Mouse (Mus musculus) intestine, embryonic 14.5 days (tissue): ENCODE data around the gene Cltrn. TPM values are rescaled to one million over a fixed set of nuclear protein-coding genes. Genes with fewer than 3 reads are reported as not detected.

Experiments
- ATAC-seq: fragments of 200-750 bp; cut with Nextera tagmentation; replicated peaks from 2 replicates; pipeline ENCODE4 v1.8.0; 2017; ENCODE audit warnings: low read depth, moderate number of reproducible peaks, moderate TSS enrichment, moderate library complexity; ENCODE audit not compliant: low FRiP score, low TSS enrichment
- DNase-seq: peaks from one replicate; pipeline ENCODE4 v3.0.0-alpha.2; 2018; ENCODE audit warnings: low spot score
- H3K27ac ChIP-seq: fragments of 300-500 bp; sonication (generic); 2 replicates; pipeline ENCODE4 v1.5.1; 2014; ENCODE audit warnings: low read depth, mild to moderate bottlenecking, control low read depth
- H3K27me3 ChIP-seq: fragments of 300-500 bp; sonication (generic); replicated peaks from 2 replicates; pipeline ENCODE4 v1.6.1; 2014; ENCODE audit warnings: low read length, control low read depth; ENCODE audit not compliant: control insufficient read depth, insufficient read depth
- H3K36me3 ChIP-seq: fragments of 300-500 bp; sonication (generic); 2 replicates; pipeline ENCODE4 v1.6.1; 2014; ENCODE audit warnings: low read length, control low read depth; ENCODE audit not compliant: control insufficient read depth, insufficient read depth
- H3K4me1 ChIP-seq: fragments of 300-500 bp; sonication (generic); replicated peaks from 2 replicates; pipeline ENCODE4 v1.6.1; 2014; ENCODE audit warnings: low read length, control low read depth, mixed read lengths; ENCODE audit not compliant: control insufficient read depth, insufficient read depth
- H3K4me2 ChIP-seq: fragments of 300-500 bp; sonication (generic); 2 replicates; pipeline ENCODE4 v1.6.1; 2014; ENCODE audit warnings: low read length
- H3K4me3 ChIP-seq: fragments of 300-500 bp; sonication (generic); 2 replicates; pipeline ENCODE4 v1.5.1; 2014; ENCODE audit warnings: low read depth, low read length, control low read depth, mixed read lengths
- H3K9ac ChIP-seq: fragments of 300-500 bp; sonication (generic); 2 replicates; pipeline ENCODE4 v1.6.1; 2014; ENCODE audit warnings: mild to moderate bottlenecking, low read length
- H3K9me3 ChIP-seq: fragments of 300-500 bp; sonication (generic); 2 replicates; pipeline ENCODE4 v1.6.1; 2016; ENCODE audit warnings: low read length, control low read depth; ENCODE audit not compliant: control insufficient read depth
- WGBS: fragments of 180-500 bp; shearing (Covaris S2); extraction: QIAGEN DNeasy Blood & Tissue Kit; methylation state at CpG from one replicate; pipeline ENCODE4 v1.1.7; 2014; 5-methylcytosine and 5-hydroxymethylcytosine counted together
- polyA plus RNA-seq: library from polyadenylated mRNA; unstranded; fragments of >200 nt; fragmentation: Nextera tagmentation; extraction: Ambion mirVana; gene quantifications from 2 replicates; pipeline ENCODE4 v1.2.1, GENCODE M21; 2014

Gene Cltrn
- 3.5 and 6.9 TPM in 2 replicates for polyA plus RNA-seq

DNA sequence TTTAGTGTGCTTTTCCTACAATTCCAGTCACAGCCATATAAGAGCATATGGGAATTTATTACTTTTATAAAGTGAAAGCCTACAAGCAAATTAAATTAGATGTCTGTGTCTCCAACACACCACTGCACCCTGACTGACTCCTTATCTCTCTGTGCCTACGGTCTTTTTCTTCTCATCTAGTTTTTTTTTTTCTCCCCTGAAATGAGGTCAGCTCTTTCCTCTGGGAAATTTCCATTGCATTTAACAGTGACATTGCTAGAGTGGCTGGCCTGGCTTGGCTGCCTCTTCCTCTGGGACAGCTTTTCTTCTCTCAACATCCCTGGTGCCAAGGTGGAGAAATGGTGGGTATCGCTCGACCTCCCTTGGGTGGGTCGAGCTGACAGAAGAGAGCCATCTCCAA, at the start of gene Cltrn:
Gene Cltrn, plus strand, starts transcription at position 249 of the 400 bp plus-strand sequence.
- ATAC-seq, result no peak
- Histone ChIP-seq H3K4me1 (no peaks in the 10 kb centered on the region), H3K9me3 (no peaks in the 10 kb centered on the region), H3K27me3 (no peaks in the 10 kb centered on the region; the same call in none of the 2 replicates), H3K36me3 (no peaks in the 10 kb centered on the region), H3K9ac (no peak within 1 kb of the TSS), H3K27ac (no peak within 1 kb of the TSS), H3K4me3 (no peak within 1 kb of the TSS), H3K4me2 (no peak within 1 kb of the TSS)
- 82% methylated on average over 4 of the region's 4 CpGs for WGBS
- no peak for DNase-seq

DNA sequence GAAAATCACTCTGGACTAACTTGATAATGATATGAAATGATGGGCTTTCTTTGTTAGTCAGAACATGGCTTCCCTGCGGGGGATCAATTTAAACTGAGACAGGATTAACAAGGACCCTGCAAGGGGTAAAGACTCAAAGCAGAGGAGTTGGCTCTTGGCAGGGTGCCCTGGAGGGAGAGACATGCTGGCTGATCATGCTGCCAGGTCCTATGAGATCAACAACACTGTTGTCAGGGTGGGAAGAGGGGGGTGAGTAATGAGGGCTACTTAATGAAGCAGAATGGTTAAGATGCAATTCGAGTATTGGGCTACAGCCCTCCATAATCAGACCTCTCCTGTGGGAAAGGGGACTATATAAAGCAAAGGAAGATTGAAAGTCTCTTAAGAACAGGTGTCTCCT, 49.7 kb upstream of the Cltrn start:
- H3K9ac ChIP-seq, result no peak overlapping the region
- H3K4me3 ChIP-seq, result no peak overlapping the region
- 59% methylated on average over 2 of the region's 2 CpGs for WGBS
- no peak for DNase-seq
- H3K4me2 ChIP-seq, result no peak overlapping the region
- H3K27me3 ChIP-seq, result no peaks in the 10 kb centered on the region
- no peaks in the 10 kb centered on the region for H3K4me1 ChIP-seq
- no peaks in the 10 kb centered on the region for H3K36me3 ChIP-seq
- H3K27ac ChIP-seq, result no peak overlapping the region
- no peaks in the 10 kb centered on the region for H3K9me3 ChIP-seq
- ATAC-seq, result no peak

- 65% methylated on average over 13 of the region's 13 CpGs for WGBS
- no peak for ATAC-seq
- no peaks in the 10 kb centered on the region for H3K4me1 ChIP-seq
- no peak overlapping the region for H3K9ac ChIP-seq
- H3K27me3 ChIP-seq, result no peaks in the 10 kb centered on the region
- no peak overlapping the region for H3K4me3 ChIP-seq
- H3K36me3 ChIP-seq, result no peaks in the 10 kb centered on the region
- H3K27ac ChIP-seq, result no peak overlapping the region
- no peaks in the 10 kb centered on the region for H3K9me3 ChIP-seq
- no peak overlapping the region for H3K4me2 ChIP-seq
- DNase-seq, result no peak
Measured at GRCm38 (mm10) chrX:164042069-164042468, 46.6 kb upstream of the Cltrn start.

DNA sequence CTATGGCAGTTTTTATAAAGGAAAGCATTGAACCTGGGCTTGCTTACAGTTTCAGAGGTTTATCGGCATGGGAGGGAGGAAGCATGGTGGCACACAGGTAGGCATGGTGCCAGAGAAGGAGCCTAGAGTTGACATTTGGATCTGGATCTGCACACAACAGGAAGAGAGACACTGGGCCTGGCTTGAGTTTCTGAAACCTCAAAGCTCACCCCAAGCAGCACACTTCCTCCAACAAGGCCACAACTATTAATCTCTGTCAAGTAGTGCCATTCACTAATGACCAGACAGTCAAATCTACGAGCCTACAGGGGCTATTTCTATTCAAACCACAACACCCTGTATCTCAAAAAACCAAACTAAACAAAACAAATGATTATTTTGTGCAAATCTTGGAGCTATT, 41.9 kb upstream of the Cltrn start:
- Histone ChIP-seq H3K27ac (no peak overlapping the region), H3K9me3 (no peaks in the 10 kb centered on the region), H3K4me1 (no peaks in the 10 kb centered on the region), H3K4me3 (no peak overlapping the region), H3K36me3 (no peaks in the 10 kb centered on the region), H3K4me2 (no peak overlapping the region), H3K9ac (no peak overlapping the region), H3K27me3 (no peaks in the 10 kb centered on the region)
- ATAC-seq, result no peak
- DNase-seq, result no peak
- 67% methylated on average over 2 of the region's 2 CpGs for WGBS

DNA sequence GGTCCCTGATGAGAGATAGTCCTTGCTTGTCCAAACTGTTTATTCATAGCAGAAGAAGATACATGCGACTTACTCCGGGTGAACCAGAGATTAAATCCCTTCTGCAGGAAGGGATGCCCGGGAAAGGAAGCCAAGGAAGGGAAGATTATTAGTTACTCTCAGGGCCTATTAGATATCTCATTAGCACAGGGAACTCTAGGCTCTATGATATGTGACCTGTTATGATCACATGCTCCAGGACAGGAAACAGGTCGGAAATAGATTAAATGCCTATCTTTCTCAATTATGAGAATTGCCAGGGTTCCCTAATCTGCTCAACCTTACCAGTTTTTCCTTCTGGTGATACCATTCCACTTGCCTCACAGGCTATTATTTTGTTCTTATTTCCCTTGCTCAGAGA, 32.9 kb upstream of the Cltrn start:
- ATAC-seq (no peak), DNase-seq (no peak)
- 62% methylated on average over 4 of the region's 4 CpGs for WGBS
- Histone ChIP-seq H3K27ac (no peak overlapping the region), H3K36me3 (no peaks in the 10 kb centered on the region), H3K9ac (no peak overlapping the region), H3K4me2 (no peak overlapping the region), H3K9me3 (no peaks in the 10 kb centered on the region), H3K4me1 (no peaks in the 10 kb centered on the region), H3K4me3 (no peak overlapping the region), H3K27me3 (no peaks in the 10 kb centered on the region)

- H3K9ac ChIP-seq, result no peak overlapping the region
- H3K27me3 ChIP-seq, result no peaks in the 10 kb centered on the region
- no peaks in the 10 kb centered on the region for H3K9me3 ChIP-seq
- no peak overlapping the region for H3K4me3 ChIP-seq
- WGBS, result 89% methylated on average over 3 of the region's 3 CpGs
- H3K36me3 ChIP-seq, result no peaks in the 10 kb centered on the region
- ATAC-seq (no peak), DNase-seq (no peak)
- H3K4me2 ChIP-seq, result no peak overlapping the region
- H3K27ac ChIP-seq, result no peak overlapping the region
- no peaks in the 10 kb centered on the region for H3K4me1 ChIP-seq
Measured at GRCm38 (mm10) chrX:164058523-164058922, 30.1 kb upstream of the Cltrn start.

- Histone ChIP-seq H3K9ac (no peak overlapping the region), H3K36me3 (no peaks in the 10 kb centered on the region), H3K27me3 (no peaks in the 10 kb centered on the region), H3K4me3 (no peak overlapping the region), H3K4me1 (no peaks in the 10 kb centered on the region), H3K9me3 (no peaks in the 10 kb centered on the region), H3K4me2 (no peak overlapping the region), H3K27ac (no peak overlapping the region)
- 73% methylated on average over 4 of the region's 4 CpGs for WGBS
- no peak for DNase-seq
- no peak for ATAC-seq
Measured at GRCm38 (mm10) chrX:164059070-164059469, 29.6 kb upstream of the Cltrn start.

- H3K27me3 ChIP-seq, result no peaks in the 10 kb centered on the region
- H3K4me2 ChIP-seq, result no peak overlapping the region
- WGBS, result 8% methylated on average over 2 of the region's 2 CpGs
- H3K9me3 ChIP-seq, result no peaks in the 10 kb centered on the region
- ATAC-seq (peak; percentile 78), DNase-seq (peak; percentile 69)
- no peaks in the 10 kb centered on the region for H3K4me1 ChIP-seq
- no peak overlapping the region for H3K4me3 ChIP-seq
- H3K27ac ChIP-seq, result no peak overlapping the region
- no peaks in the 10 kb centered on the region; the same call in 1 of the 2 replicates for H3K36me3 ChIP-seq
- no peak overlapping the region for H3K9ac ChIP-seq
Measured at GRCm38 (mm10) chrX:164066185-164066584, 22.4 kb upstream of the Cltrn start.

GRCm38 (mm10) chrX:164068968-164069367, 19.7 kb upstream of the Cltrn start:
- Histone ChIP-seq H3K4me1 (no peaks in the 10 kb centered on the region), H3K27me3 (no peaks in the 10 kb centered on the region), H3K9me3 (no peaks in the 10 kb centered on the region), H3K4me2 (no peak overlapping the region), H3K4me3 (no peak overlapping the region), H3K9ac (no peak overlapping the region), H3K27ac (no peak overlapping the region), H3K36me3 (peaks cover 11% of the 10 kb centered on the region; the same call in 1 of the 2 replicates)
- 89% methylated on average over 4 of the region's 4 CpGs for WGBS
- DNase-seq (no peak), ATAC-seq (no peak)
